Mouse (Mus musculus) inflammation-experienced regulatory T-cells, adult 6 months (primary cell): ENCODE results near the gene Lsm10. TPM values are rescaled to one million over a fixed set of nuclear protein-coding genes. Genes with fewer than 3 reads are reported as not detected.
A peak's percentile ranks its signal among the peaks of the same experiment; 100 is the strongest.

Source experiments
- ATAC-seq: one replicate; pipeline ENCODE4 v1.8.0; 2017
- polyA plus RNA-seq, 3 experiments: library from polyadenylated mRNA; unstranded; fragments of 100-300 nt; shearing (Covaris generic); gene quantifications; one replicate each; pipeline ENCODE4 v1.2.1; 2017

Lsm10 gene
- polyA plus RNA-seq = 10 to 100 TPM; 55.6 to 76.5 (median 73.4) TPM

GRCm38 (mm10) chr4:126096464-126097111, at the start of gene Lsm10:
Gene Lsm10, plus strand, starts transcription at chr4:126096623.
- ATAC-seq = peak; percentile 100

- ATAC-seq = peak; percentile 98
These were observed 49.4 kb upstream of the Lsm10 start, which contains the start of gene Mrps15 for GRCm38 (mm10) chr4:126046851-126047585. Gene Mrps15, plus strand, starts transcription at chr4:126046925.

- ATAC-seq = no peak
These were observed 44.8 kb upstream of the Lsm10 start for GRCm38 (mm10) chr4:126051617-126052016.

GRCm38 (mm10) chr4:126057207-126058133, 39.0 kb upstream of the Lsm10 start:
- ATAC-seq = no peak

GRCm38 (mm10) chr4:126058134-126058996, 38.1 kb upstream of the Lsm10 start, which contains the start of gene Oscp1:
Gene Oscp1, plus strand, starts transcription at chr4:126058565.
- ATAC-seq = peak; percentile 98

GRCm38 (mm10) chr4:126058997-126059362, 37.4 kb upstream of the Lsm10 start:
- ATAC-seq = no peak

- no peak for ATAC-seq
These were observed 33.6 kb upstream of the Lsm10 start for GRCm38 (mm10) chr4:126062856-126063255.

GRCm38 (mm10) chr4:126065241-126065640, 31.2 kb upstream of the Lsm10 start:
- ATAC-seq = no peak

GRCm38 (mm10) chr4:126067401-126068077, 28.9 kb upstream of the Lsm10 start:
- ATAC-seq = no peak

GRCm38 (mm10) chr4:126068842-126069241, 27.6 kb upstream of the Lsm10 start:
- ATAC-seq = no peak

- no peak for ATAC-seq
These were observed 18.6 kb upstream of the Lsm10 start for GRCm38 (mm10) chr4:126077833-126078232.

- no peak for ATAC-seq
These were observed 17.2 kb upstream of the Lsm10 start for GRCm38 (mm10) chr4:126079266-126079665.

- no peak for ATAC-seq
These were observed 14.8 kb upstream of the Lsm10 start for GRCm38 (mm10) chr4:126081601-126082000.

GRCm38 (mm10) chr4:126083021-126083420, 13.4 kb upstream of the Lsm10 start:
- no peak for ATAC-seq

- no peak for ATAC-seq
These were observed 12.0 kb upstream of the Lsm10 start for GRCm38 (mm10) chr4:126084382-126084781.

GRCm38 (mm10) chr4:126085996-126086576, 10.3 kb upstream of the Lsm10 start:
- peak; percentile 83 for ATAC-seq

- ATAC-seq = peak; percentile 60
These were observed 6.1 kb upstream of the Lsm10 start for GRCm38 (mm10) chr4:126090101-126090847.

GRCm38 (mm10) chr4:126090848-126091124, 5.6 kb upstream of the Lsm10 start:
- no peak for ATAC-seq

GRCm38 (mm10) chr4:126091873-126092272, 4.5 kb upstream of the Lsm10 start:
- ATAC-seq = no peak
